Mouse (Mus musculus): ENCODE data around the gene Cd40lg. TPM values are rescaled to one million over a fixed set of nuclear protein-coding genes. Genes with fewer than 3 reads are reported as not detected.

The Cd40lg gene
- total RNA-seq (2023): not detected in 2 replicates

GRCm38 (mm10) chrX:57211876-57212275, at the start of gene Cd40lg:
TSS of gene Cd40lg (plus strand) at chrX:57212143.

Other genes with a start within 250 kb of the Cd40lg start
- not detected in 2 replicates for gene Brs3, start 169.1 kb upstream of the Cd40lg start, total RNA-seq (2023)
- 14.9 and 19.6 TPM in 2 replicates for gene Htatsf1, start 158.6 kb upstream of the Cd40lg start, total RNA-seq (2023)
- not detected in 2 replicates for gene Vgll1, start 124.0 kb upstream of the Cd40lg start, total RNA-seq (2023)
- 89.9 and 91.8 TPM in 2 replicates for gene Arhgef6, start 126.6 kb downstream of the Cd40lg start, total RNA-seq (2023)
- gene Rbmx, start 180.9 kb downstream of the Cd40lg start, total RNA-seq (2023): 55.8 and 70.8 TPM in 2 replicates
- gene Gm364, start 197.0 kb downstream of the Cd40lg start, total RNA-seq (2023): not detected in 2 replicates

Measured in neutrophil, adult 65 days (primary cell).